Mouse (Mus musculus) liver, embryonic 14.5 days (tissue): ENCODE data around the gene Serpinc1.

Experiments
- CTCF ChIP-seq: IDR thresholded peaks from 2 replicates; pipeline ENCODE4 v1.5.1; 2016; ENCODE audit warnings: antibody characterized with exemption, low read depth, control low read depth
- EP300 ChIP-seq: IDR thresholded peaks from 2 replicates; pipeline ENCODE4 v1.6.1; 2016; ENCODE audit warnings: antibody characterized with exemption, low read depth

- TF ChIP-seq CTCF (no peak), EP300 (no peak)
Observed at GRCm38 (mm10) chr1:161038968-161039721, 60.8 kb downstream of the Serpinc1 start.
